Mouse (Mus musculus) spleen, adult 2 months (tissue): ENCODE data around the gene Cd160.

Experiments used
- CTCF ChIP-seq: fragments of 200-500 bp; IDR thresholded peaks from 2 replicates; pipeline ENCODE4 v1.5.1; 2011; ENCODE audit warnings: mild to moderate bottlenecking, inconsistent platforms; ENCODE audit not compliant: insufficient read depth, insufficient read length, insufficient replicate concordance; ENCODE audit errors: extremely low read depth
- POLR2A ChIP-seq: fragments of 200-500 bp; IDR thresholded peaks from 2 replicates; pipeline ENCODE4 v1.6.1; 2011; ENCODE audit warnings: low read depth, low read length, inconsistent platforms

- TF ChIP-seq POLR2A (no peak), CTCF (no peak)
These were observed 43.4 kb upstream of the Cd160 start for GRCm38 (mm10) chr3:96872501-96872900.
